Mouse (Mus musculus): ENCODE data around the gene Ctnnb1.

Ctnnb1 gene

DNA sequence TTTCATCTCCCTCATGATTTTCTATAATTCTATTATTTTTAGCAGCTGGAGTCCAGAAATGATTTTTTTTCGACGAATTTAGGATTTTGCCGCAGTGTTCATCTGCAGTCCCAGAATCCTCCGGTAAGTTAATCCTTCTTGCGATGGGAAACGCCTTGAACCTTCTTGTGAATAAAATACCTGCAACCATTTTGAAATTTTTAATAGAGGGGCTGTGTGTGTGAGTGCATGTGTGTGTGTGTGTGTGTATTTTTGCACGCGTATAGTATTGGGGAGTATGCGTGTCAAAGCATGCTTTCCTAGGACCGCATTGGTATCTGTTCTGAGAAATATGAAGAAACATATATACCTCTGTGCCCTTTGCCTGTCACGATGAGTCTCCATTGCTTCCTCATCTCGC, 1.0 kb downstream of the Ctnnb1 start:
- DNase-seq: no peak

DNA sequence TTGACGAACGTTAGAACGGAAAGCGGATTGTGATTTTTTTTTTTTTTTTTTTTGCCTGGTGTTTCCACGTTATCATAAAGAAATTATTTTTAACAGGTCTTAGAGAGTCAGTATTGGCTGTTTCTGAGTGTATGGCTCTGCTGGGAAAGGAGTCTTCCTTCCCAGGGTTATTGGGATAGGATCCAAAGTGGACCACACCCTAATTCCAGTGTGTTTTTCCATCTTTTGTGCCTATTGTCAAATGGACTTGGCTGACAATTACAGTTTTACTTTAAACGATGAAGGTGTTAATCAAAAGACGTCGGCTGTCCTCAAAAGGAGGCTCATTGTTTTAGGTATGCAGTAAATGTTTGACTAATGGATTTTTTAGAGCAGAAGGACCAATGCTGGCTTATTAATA, 1.8 kb downstream of the Ctnnb1 start:
- DNase-seq: no peak

DNA sequence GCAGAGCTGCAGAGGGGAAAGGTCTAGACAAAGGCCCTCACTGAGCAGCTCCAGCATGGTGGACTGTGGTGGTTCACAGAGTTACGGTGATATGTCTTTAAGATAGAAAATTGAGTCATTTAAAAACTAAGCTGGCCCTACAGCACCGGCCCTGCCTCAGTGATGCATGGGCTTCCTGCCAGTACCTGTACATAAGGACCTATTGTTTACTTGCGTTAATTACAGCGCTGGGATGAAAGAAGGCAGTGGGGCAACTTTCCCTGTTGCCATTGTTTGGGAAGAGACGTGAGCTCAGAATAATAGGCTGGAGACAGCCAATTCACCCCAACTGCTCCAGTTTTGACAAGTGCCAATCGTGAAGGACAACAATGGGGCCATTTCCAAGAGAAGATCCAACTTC, 3.4 kb downstream of the Ctnnb1 start:
- no peak for DNase-seq

DNA sequence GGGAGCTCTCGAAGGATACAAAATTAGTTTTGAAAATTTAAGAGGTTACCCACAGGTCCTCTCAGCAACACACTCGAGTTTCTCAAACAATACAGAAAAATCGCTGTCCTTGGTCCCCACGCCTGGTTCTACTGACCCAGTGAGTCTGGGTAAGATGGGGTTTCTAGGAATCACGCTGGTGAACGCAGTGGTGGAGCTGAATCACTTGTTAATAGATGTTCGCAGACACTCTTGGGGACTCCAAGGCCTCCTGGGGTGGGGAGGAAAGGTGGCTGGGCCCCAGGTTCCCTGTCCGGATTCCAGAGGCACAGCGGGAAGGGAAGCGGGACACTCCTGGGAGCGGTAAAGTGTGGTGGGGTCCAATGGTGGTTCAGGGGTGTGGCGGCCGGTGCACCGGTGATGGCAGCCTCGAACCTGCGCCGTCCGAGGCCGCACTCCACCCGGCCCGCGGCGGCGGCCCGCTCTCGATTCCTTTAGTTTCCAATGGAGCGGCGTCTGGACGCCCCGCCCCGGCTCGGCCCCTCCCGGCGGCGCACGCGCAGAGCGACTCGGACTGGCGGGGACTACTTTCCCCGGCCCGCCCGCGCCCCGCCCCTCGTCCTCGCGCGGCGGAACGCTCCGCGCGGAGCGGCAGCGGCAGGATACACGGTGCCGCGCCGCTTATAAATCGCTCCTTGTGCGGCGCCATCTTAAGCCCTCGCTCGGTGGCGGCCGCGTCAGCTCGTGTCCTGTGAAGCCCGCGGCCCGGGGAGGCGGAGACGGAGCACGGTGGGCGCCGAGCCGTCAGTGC, 4.0 kb downstream of the Ctnnb1 start:
- DNase-seq: peak; percentile 97

DNA sequence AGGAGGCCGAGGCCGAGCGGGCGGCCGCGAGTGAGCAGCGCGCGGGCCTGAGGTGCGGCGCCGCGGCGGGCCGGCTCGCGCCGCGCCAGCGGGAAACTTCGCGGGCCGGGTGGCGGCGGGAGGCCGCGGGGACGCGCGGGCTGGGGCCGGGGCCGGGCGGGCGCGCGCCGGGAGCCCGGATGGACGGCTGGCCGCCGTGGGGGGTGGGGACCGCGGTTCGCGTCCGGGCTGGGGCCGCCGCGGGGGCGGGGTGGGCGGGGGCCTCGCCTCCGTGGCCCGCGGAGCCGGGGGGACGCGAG, 4.5 kb downstream of the Ctnnb1 start:
- DNase-seq: no peak

DNA sequence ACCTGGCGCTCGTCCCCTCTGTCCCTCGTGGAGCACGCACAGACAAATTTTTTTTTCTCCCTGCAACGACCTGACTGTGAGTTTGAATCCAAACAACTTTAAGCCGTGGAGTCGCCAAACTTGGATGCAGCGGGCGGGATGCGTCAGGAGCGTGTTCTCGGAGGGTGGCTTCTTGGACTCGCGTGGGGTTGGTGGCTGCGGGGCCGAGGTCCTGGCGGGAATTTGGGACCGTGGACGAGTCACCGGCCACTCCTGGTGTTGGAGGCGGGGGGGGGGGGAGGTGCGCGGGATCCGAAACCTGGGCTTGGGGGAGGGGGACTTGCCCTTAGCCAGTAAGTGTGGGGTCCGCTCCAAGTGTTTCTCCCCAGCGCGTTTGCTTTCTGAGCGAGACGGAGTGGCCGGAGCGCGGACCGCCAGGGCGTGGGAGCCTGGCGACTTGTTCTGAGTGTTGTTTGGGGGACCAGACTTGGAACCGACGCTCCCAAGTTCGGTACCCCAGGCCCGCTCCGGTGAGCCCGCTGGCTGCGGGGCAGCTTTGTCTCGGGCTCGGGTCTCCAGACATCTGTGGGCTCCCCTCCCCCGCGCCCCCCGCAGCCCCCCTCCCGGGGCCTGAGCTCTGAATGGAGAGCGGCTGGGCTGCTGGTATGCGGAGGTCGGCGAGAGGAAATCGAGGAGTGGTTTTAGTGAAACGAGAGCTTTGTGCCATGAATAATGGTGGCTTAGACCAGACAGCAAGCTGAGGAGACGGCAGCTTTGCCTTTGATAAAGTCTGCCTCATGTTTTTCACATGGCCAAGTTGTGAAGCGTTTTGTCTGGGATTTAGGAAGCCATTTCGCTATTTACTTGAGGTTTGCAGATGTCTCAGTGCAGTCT, 5.1 kb downstream of the Ctnnb1 start:
- DNase-seq: peak; percentile 50

DNA sequence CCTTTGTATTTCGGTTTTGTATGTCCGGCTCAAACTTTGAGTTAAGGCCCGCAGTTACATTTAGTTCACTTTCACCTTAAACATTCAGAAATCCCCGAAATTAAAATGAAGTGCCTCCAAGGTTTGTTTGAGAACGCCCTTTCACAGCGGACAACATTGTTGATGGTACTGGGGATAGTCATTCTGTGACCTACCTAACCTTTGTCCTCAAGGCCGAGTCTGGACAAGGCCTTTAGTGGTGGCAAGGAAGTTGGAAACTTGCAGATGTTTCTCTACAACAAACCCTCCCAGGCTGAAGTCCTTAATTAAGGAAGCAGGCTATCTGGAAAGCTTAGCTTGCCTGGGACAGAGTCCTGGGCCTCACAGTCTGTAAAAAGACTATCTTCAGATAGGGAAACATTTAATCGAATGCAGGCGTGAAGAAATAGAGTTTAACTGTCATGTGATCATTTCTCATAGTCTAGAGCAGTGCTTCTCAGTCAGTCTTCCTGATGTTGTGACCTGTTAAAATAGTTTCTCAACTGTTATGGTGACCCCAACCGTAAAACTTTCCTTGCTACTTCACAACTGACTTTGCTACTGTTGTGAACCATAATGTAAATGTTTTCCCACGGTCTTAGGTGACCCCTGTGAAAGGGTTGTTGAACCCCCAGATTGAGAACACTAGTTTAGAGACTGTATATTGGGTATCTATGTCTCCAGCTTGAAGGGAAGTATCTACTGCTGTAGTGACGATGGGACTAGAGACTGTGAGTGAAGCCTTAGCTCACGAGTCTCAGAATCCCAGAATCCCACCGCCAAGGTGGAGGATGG, 6.0 kb downstream of the Ctnnb1 start:
- peak; percentile 40 for DNase-seq

DNA sequence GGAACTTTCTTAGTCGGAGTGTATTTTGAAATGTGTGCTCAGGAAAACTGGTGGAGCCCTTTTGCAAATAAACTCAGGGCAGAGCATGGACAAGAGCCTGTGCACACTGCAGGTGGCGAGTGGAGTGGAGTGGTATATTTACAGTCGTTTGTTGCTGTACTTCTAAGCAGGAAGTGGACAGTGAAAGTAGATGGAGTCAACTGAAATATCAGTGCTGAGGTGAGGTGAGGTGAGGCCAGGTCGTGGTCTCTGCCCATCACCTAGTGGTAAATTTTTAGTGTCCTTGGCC, 6.6 kb downstream of the Ctnnb1 start:
- DNase-seq: no peak

DNA sequence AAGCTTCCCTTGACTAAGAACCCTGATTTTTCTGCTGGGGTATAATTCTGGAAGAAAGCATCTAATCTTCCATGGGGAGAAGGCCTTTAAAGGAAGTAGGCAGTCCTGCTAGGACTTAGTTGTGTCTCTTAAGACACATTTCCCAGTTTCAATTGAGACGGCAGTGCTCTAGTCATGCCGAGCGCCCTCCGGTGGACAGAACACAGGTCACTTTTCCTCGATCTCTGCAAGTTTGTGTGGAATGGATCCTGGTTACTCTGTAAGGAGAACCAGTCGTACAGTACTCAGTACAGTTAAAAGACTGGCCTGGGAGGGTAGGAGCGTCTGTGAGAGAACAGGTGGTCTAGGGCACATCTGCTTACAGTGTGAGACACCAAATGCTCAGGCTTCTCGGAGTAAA, 7.3 kb downstream of the Ctnnb1 start:
- peak; percentile 78 for DNase-seq

DNA sequence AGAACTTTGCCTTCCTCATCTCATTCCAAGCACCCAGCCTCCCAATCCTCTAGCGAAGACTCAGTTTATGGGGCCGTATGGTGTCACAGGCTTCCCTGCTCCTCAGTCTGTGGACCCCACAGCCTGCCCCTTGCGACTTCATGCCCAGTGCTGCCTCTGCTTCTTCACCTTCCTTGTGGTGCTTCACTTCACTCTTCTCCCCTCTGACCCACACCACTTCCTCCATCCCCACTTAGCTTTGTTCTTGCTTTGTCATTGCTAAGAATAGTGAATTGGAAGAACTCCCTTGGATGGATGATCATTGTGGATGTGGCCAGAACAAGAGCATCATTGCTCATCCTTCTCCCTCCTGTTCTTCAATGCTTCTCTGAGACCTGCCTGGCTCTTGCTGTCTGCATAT, 11.8 kb downstream of the Ctnnb1 start:
- DNase-seq: no peak

DNA sequence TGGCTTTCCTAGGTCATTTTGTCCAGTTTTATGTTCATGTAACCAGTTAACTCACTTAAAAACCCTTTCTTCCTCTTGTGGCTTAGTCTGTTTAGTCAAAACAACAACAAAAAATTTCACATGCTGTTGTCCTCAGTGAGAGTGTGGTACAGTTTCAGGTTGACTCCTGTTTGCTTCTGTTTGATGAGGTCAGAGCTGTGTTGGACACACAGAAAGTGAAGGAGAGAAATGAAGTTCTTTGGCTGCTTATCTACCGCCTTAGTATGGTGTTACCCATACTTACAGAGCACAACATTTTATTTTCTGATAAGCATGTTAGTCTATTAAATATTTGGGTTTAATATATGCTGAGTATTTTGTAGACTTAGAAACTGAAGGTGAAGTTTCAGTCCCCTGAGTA, 14.7 kb downstream of the Ctnnb1 start:
- no peak for DNase-seq

DNA sequence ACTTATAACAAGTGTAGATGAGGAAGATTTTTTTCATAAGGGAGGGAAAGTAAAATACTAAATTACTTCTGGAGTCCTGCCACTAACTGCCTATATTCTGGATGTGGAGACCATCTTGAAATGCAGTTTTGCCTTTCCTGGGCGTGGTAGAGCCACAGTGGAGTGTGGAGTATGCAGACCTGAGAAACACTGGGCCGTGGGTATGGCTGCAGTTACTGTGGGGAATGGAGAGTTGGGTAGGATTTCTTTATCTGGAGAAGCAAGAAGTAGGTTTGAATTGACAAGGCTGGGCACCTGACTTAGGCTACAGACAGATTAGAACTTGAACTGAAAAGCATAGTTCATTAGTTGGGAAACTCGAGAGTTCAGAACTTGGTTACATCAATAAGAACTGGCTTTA, 15.2 kb downstream of the Ctnnb1 start:
- no peak for DNase-seq

DNA sequence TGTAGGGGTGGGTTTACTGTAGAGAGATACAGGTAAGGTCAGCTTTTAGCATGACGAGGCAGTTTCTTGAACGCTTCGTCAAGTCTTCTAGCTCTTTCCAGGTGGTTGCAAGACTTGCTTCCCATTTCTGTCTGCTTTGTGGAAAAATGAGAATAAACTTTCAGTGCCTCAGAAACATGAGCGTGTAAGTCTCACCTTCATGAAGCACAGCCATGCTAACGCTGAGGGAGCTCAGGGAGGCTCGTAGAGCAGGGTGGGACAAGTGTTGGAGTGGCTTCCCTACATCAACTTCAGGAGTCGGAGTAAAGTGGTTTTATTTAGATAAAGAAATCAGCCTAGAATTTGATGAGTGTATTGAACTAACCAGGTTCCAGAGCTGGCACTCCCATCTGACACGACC, 17.1 kb downstream of the Ctnnb1 start:
- peak; percentile 2 for DNase-seq

DNA sequence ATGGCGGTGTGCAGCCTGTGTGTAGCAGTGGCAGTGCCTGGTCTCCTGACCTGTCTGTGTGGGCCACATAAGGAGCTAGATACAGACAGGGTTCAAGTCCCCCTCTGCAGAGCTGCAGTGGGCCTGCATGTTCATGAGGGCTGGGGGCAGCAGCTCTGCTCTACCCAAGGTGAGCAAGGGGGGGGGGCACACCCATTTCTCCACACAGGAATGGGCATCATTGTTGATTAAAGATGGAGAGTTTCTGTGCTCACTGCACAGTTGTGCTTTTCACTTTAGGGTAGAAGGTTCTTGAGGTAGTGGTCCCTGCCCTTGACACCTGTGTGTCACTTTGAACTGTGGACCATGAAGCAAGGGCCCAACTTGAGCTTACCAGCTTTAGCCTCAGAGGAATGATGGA, 19.8 kb downstream of the Ctnnb1 start:
- no peak for DNase-seq

DNA sequence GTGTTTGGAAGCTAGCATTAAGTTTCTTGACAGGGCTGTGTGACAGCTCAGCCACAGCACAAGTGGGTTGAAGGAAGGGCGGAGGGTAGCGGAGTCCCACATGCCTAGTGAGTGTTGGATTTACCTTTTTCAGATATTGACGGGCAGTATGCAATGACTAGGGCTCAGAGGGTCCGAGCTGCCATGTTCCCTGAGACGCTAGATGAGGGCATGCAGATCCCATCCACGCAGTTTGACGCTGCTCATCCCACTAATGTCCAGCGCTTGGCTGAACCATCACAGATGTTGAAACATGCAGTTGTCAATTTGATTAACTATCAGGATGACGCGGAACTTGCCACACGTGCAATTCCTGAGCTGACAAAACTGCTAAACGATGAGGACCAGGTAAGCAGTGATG, 21.7 kb downstream of the Ctnnb1 start:
- DNase-seq: no peak

DNA sequence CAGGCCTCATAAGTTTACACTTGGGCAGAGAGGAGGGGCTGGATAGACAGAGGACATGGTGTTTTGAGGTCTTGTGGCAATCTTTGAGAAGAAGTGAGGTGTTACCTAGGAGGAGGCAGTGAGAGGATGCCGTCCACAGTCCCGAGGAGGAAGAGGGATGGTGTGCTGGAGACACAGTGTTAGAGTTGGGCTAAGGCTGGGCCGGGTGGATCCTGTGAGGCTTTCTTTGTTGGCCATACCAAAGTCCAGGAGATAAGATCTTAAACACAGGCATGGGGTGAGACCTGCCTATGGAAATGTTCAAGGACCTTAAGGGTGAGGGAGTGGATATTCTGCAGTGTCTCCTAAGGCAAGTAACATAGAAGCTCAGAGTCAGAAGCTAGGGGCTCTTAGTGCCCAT, 22.9 kb downstream of the Ctnnb1 start:
- no peak for DNase-seq

DNA sequence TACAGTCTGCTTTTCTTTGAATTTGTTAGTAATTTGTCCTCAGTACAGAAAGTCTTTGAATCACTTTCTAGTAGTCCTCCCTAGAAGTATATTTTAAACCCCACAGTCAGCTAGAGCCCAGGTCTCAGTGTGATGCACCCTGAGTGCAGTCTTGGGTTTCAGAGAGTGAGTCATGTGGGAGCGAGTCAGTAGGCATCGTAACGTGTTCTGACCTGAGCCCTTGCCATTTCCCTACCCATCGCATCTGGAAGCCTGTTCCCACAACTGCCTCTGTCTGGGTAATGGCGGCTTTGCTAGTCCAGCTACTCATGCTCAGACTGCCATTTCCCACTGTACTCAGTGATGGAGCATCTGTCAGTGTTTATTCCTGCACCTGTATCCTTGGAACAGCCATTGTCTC, 29.0 kb downstream of the Ctnnb1 start:
- DNase-seq: no peak

DNA sequence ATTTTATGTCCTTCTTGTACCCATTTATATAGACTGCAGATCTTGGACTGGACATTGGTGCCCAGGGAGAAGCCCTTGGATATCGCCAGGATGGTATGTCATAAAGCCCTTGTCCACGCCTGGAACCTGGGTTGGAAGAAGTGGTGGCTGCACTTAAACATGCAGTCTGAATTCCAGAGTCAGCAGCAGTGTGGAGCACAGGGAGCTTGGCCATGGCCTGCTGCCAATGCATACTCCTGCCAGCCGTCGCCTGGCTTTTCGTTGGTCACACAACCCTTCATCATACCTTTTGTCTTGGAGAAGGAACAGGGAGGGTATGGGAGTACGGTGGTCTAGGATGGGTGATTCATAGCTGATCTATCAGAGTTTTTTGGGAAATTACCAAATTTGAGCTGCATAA, 29.5 kb downstream of the Ctnnb1 start:
- no peak for DNase-seq

DNA sequence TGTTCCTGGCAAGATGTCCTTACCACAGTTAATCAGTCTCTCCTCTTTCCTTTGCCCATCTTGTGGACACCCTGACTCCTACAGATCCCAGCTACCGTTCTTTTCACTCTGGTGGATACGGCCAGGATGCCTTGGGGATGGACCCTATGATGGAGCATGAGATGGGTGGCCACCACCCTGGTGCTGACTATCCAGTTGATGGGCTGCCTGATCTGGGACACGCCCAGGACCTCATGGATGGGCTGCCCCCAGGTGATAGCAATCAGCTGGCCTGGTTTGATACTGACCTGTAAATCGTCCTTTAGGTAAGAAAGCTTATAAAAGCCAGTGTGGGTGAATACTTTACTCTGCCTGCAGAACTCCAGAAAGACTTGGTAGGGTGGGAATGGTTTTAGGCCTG, 30.2 kb downstream of the Ctnnb1 start:
- DNase-seq: no peak

DNA sequence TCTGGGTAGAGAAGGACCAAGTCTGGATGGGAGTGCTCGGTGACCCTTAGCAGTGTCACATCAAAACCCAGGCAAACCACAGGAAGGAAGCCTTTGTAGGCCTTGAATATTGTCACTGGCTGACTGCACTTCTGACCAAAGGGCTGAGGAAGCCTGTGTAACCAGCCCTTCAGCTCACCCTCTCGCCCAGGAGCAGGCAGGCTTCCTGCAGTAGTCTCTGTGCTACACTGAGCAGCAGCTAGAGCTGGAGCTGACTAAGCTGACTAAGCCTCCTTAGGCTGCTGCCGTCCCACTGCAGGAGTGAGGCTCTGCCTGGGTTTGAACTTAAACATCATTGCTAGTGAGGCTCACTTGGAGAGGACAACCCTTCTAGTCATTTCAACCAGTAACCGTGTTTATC, 31.6 kb downstream of the Ctnnb1 start:
- no peak for DNase-seq

DNA sequence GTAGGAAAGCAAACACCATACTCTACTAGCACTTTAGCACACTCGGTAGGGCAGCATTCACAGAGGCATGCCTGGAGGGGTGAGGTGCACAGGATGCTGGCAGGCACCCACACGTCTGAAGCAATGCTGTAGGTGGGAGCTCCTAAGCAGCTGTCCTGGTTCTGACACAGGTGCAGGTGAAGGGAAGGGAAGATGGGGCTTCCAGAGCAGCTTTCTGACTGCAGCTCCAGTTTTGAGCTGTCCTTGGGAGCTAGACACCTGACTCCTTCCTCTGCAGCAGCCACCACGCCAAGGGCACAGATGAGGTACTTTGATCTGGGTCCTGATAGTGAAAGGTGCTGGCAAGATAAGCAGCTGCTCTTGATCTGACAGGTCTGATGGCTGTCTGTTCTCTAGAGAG, 32.5 kb downstream of the Ctnnb1 start:
- no peak for DNase-seq

DNA sequence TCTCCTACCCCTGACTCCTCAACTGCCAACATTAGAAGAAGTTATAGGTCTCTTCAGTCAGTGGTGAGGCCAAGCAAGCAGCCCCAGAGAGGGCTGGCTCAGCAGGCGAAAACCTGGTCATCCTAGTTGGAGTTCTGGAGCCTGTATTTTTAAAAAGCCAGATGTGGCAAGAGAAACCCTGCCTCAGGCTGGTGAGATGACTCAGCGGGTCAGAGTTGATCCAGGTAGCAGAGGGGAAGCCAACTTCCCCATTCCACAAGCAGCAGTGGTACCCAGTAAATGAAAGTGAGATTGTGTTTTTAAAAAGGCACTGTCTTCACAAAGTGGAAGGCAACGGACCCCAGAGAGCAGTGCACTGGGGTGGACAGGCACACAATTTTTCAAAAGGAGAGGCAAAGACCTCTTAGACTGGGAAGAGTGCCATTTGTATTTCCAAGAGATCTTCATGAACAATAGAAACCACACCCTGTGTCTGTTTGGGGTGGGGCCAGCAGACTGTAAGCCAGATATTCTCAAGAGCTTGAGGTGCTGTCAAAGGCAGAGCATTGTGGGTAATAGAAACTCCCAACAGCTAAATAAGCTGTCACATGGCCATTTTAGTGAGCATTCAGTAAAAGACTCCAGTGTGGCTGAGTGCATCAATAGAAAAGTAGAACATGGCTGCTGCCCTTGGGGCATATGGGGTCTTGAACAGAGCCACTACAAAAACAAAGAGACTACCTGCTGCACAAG, 33.1 kb downstream of the Ctnnb1 start:
- DNase-seq: peak; percentile 50

DNA sequence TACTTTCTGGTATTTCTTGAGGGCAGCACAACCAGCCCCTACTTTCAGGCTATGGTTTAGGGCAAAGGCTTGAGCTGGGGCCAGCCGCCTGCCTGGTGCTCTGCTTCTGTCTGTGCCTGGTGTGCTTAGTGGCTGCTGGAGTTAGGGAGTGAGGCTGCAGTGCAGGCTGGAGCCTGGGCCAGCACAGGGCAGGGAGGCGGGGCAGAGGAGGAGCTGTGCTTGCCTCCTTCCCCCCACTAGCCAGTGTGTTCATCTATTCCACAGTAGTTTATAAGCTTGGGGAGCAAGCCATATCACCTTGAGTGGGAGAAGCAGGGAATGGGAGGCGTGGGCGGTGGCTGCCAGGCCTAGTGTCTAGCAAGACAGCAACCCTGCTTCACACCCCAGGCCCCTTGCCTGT, 34.1 kb downstream of the Ctnnb1 start:
- DNase-seq: no peak

Measured in kidney, adult 18-20 months (tissue).